Mouse (Mus musculus): ENCODE data around the gene Tmem214. TPM values are rescaled to one million over a fixed set of nuclear protein-coding genes. Genes with fewer than 3 reads are reported as not detected.

The Tmem214 gene
- polyA plus RNA-seq, 2 experiments from 2014 or later = 20.4 to 24.5 TPM

GRCm38 (mm10) chr5:30915974-30916433 is 48.2 kb downstream of the Tmem214 start:
- ATAC-seq = peak; percentile 81

- ATAC-seq = no peak
Observed at GRCm38 (mm10) chr5:30916841-30917240, 49.0 kb downstream of the Tmem214 start.

GRCm38 (mm10) chr5:30917348-30917747 is 49.5 kb downstream of the Tmem214 start:
- no peak for ATAC-seq

GRCm38 (mm10) chr5:30917891-30918670 is 50.3 kb downstream of the Tmem214 start:
- no peak for ATAC-seq

GRCm38 (mm10) chr5:30918691-30919090 is 50.9 kb downstream of the Tmem214 start:
- ATAC-seq = no peak

- no peak for ATAC-seq
Observed at GRCm38 (mm10) chr5:30919831-30920614, 52.2 kb downstream of the Tmem214 start.

- no peak for ATAC-seq
Observed at GRCm38 (mm10) chr5:30920621-30921020, 52.8 kb downstream of the Tmem214 start.

- ATAC-seq = peak; percentile 86
Observed at GRCm38 (mm10) chr5:30921256-30922033, 53.6 kb downstream of the Tmem214 start, which contains the start of gene Khk. TSS of gene Khk (plus strand) at chr5:30921431.

GRCm38 (mm10) chr5:30922581-30923041 is 54.8 kb downstream of the Tmem214 start:
- no peak for ATAC-seq

GRCm38 (mm10) chr5:30923119-30923518 is 55.3 kb downstream of the Tmem214 start:
- ATAC-seq = no peak

- ATAC-seq = no peak
Observed at GRCm38 (mm10) chr5:30924614-30925013, 56.8 kb downstream of the Tmem214 start.

GRCm38 (mm10) chr5:30925217-30925616 is 57.4 kb downstream of the Tmem214 start:
- ATAC-seq = no peak

GRCm38 (mm10) chr5:30926073-30926472 is 58.3 kb downstream of the Tmem214 start:
- no peak for ATAC-seq

GRCm38 (mm10) chr5:30927945-30928529 is 60.2 kb downstream of the Tmem214 start:
- no peak for ATAC-seq

Other genes with a start within 250 kb of the Tmem214 start
- gene Slc35f6, start 220.1 kb upstream of the Tmem214 start, polyA plus RNA-seq (2017; shearing (Covaris generic)) = 10 to 100 TPM in 1 of 2 experiments, 1 to 10 TPM in 1; 8.7 to 15.7 TPM
- gene Cenpa, start 201.2 kb upstream of the Tmem214 start, polyA plus RNA-seq (2017; shearing (Covaris generic)) = 100 to 1,000 TPM in 1 of 2 experiments, 10 to 100 TPM in 1; 79.2 to 115 TPM
- gene Dpysl5, start 156.4 kb upstream of the Tmem214 start, polyA plus RNA-seq (2017; shearing (Covaris generic)) = not detected
- gene Mapre3, start 53.4 kb upstream of the Tmem214 start, polyA plus RNA-seq (2017; shearing (Covaris generic)) = 1 to 10 TPM; 2.5 to 2.7 TPM
- 1 to 10 TPM; 4.6 to 6.5 TPM for gene Agbl5, start 20.7 kb downstream of the Tmem214 start, polyA plus RNA-seq (2017; shearing (Covaris generic))
- gene Ost4, start 39.8 kb downstream of the Tmem214 start, polyA plus RNA-seq (2017; shearing (Covaris generic)) = 100 to 1,000 TPM; 277 to 289 TPM
- gene Emilin1, start 45.4 kb downstream of the Tmem214 start, polyA plus RNA-seq (2017; shearing (Covaris generic)) = under 1 TPM; 0.33 to 0.42 TPM
- gene Khk, start 53.4 kb downstream of the Tmem214 start, polyA plus RNA-seq (2017; shearing (Covaris generic)) = 10 to 100 TPM; 11.9 to 20.6 TPM
- under 1 TPM in 1 of 2 experiments, not detected in 1; 0.50 TPM for gene Cgref1, start 77.6 kb downstream of the Tmem214 start, polyA plus RNA-seq (2017; shearing (Covaris generic))
- 10 to 100 TPM; 60.4 to 71.0 TPM for gene Preb, start 92.3 kb downstream of the Tmem214 start, polyA plus RNA-seq (2017; shearing (Covaris generic))
- gene Tcf23, start 100.7 kb downstream of the Tmem214 start, polyA plus RNA-seq (2017; shearing (Covaris generic)) = not detected
- gene Atraid, start 180.3 kb downstream of the Tmem214 start, polyA plus RNA-seq (2017; shearing (Covaris generic)) = 10 to 100 TPM; 80.2 to 81.8 TPM
- 1 to 10 TPM; 2.7 to 3.2 TPM for gene Slc5a6, start 180.9 kb downstream of the Tmem214 start, polyA plus RNA-seq (2017; shearing (Covaris generic))
- gene Cad, start 186.8 kb downstream of the Tmem214 start, polyA plus RNA-seq (2017; shearing (Covaris generic)) = 1 to 10 TPM; 5.7 to 9.7 TPM
- under 1 TPM in 1 of 2 experiments, not detected in 1; 0.28 TPM for gene Dnajc5g, start 238.3 kb downstream of the Tmem214 start, polyA plus RNA-seq (2017; shearing (Covaris generic))
- gene Slc30a3, start 240.2 kb downstream of the Tmem214 start, polyA plus RNA-seq (2017; shearing (Covaris generic)) = not detected
- gene Trim54, start 248.7 kb downstream of the Tmem214 start, polyA plus RNA-seq (2017; shearing (Covaris generic)) = not detected

Data from activated CD4-positive, CD25-positive, alpha-beta regulatory T cell, adult 4 months (primary cell).